Mouse (Mus musculus): ENCODE measurements around the gene Vmn1r91.
A peak's percentile ranks its signal among the peaks of the same experiment; 100 is the strongest.
"Not testable (repeated sequence)": the region's sequence is repeated elsewhere in the genome, so short reads cannot be mapped to it uniquely, and the experiment has no call there.

Vmn1r91 gene

GRCm38 (mm10) chr7:20099380-20099779 lies at the start of gene Vmn1r91:
Gene Vmn1r91 (plus strand): TSS chr7:20099680.
- DNase-seq (ENCODE audit: low read depth) = not testable (repeated sequence)

GRCm38 (mm10) chr7:20064100-20064499 lies 35.4 kb upstream of the Vmn1r91 start:
- peak; percentile 7 for DNase-seq (ENCODE audit: low read depth)

- DNase-seq (ENCODE audit: low read depth) = not testable (repeated sequence)
Observed at GRCm38 (mm10) chr7:20078118-20078517, 21.4 kb upstream of the Vmn1r91 start.

- DNase-seq (ENCODE audit: low read depth) = not testable (repeated sequence)
Observed at GRCm38 (mm10) chr7:20122479-20122878, 23.0 kb downstream of the Vmn1r91 start, which contains the start of gene Gm16442. Gene Gm16442 (minus strand): TSS chr7:20122579.

- DNase-seq (ENCODE audit: low read depth) = not testable (repeated sequence)
Observed at GRCm38 (mm10) chr7:20138988-20139387, 39.5 kb downstream of the Vmn1r91 start, which contains the start of gene Vmn1r93. Gene Vmn1r93 (minus strand): TSS chr7:20139088.
